ENCODE assay signal across 11 mouse cellular contexts in the genomic region with DNA sequence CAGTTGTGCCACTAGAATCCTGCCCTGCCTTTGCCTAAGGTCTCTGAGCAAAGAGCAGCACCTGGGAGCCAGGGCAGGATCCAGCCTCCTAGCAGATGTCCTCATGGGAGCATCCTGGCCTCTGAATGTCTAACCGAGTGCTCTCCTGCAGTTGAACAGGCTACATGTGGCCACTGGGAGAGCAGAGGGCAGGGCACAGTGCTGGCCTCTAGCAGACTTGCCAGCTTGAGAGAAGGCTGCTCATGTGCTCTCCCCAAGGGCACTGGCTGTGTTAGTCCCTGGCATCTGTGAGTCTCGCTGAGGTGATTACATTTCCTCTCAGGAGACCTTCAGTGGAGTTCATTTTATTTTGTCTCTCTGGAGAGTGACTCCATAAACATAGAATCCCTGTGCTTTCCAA. TPM values are rescaled to one million over a fixed set of nuclear protein-coding genes. Genes with fewer than 3 reads are reported as not detected.
DNase-seq lines count a peak whose midpoint lies in the region; ATAC-seq lines count a peak whose summit lies in the region.
"Had no signal": no experiment of that assay in that cellular context is flagged by ENCODE, and none has a peak within 500 bp of the region (broad histone marks: within the 10 kb centered on the region; RNA-seq: fewer than 3 reads in every experiment).

No protein-coding gene starts in this region.

- H3K9ac ChIP-seq in midbrain, embryonic 11.5 days (ENCODE audit: low read length), result no peak overlapping the region
- H3K9ac ChIP-seq: limb, embryonic 12.5 days had no signal

- DNase-seq in cerebellum, adult 18-20 months, result peak; percentile 54 to 61
- no peak for DNase-seq in cerebellum, adult 8-10 months
- DNase-seq in midbrain, embryonic 11.5 days (ENCODE audit: low spot score, missing footprints), result peak; percentile 71
- no peak for DNase-seq in midbrain, embryonic 10.5 days (ENCODE audit: low spot score)
- peak; percentile 69 for DNase-seq in cerebellum, adult 9-11 months
- DNase-seq in kidney, postnatal 36 days, result peak; percentile 60 to 69
- DNase-seq in B cell, adult 2 months, result no peak
- no peak for DNase-seq in frontal cortex, postnatal 36 days (ENCODE audit: low spot score in 2 of 2)
- DNase-seq: lung, adult 2 months had no signal

- H3K4me1 ChIP-seq in midbrain, embryonic 11.5 days (ENCODE audit: control insufficient read depth, insufficient read depth, low read length), result no peaks in the 10 kb centered on the region
- H3K4me1 ChIP-seq in midbrain, embryonic 10.5 days, result no peaks in the 10 kb centered on the region

- 69% methylated on average over 2 of the region's 2 CpGs for WGBS in midbrain, embryonic 11.5 days
- 75% methylated on average over 2 of the region's 2 CpGs for WGBS in midbrain, embryonic 10.5 days

- H3K27ac ChIP-seq in midbrain, embryonic 11.5 days (ENCODE audit: low read depth, low read length), result no peak overlapping the region
- no peak overlapping the region for H3K27ac ChIP-seq in midbrain, embryonic 10.5 days (replicated peaks)
- H3K27ac ChIP-seq: hindbrain, embryonic 10.5 days; limb, embryonic 12.5 days had no signal

- no peak for ATAC-seq in midbrain, embryonic 11.5 days (ENCODE audit: low FRiP score)

- H3K9me3 ChIP-seq in midbrain, embryonic 11.5 days (ENCODE audit: control insufficient read depth, low read length), result no peaks in the 10 kb centered on the region
- no peaks in the 10 kb centered on the region for H3K9me3 ChIP-seq in midbrain, embryonic 10.5 days (replicated peaks)
- H3K9me3 ChIP-seq: hindbrain, embryonic 10.5 days; limb, embryonic 12.5 days had no signal

- no peak overlapping the region for H3K4me2 ChIP-seq in midbrain, embryonic 11.5 days
- H3K4me2 ChIP-seq: limb, embryonic 12.5 days had no signal

- H3K27me3 ChIP-seq in midbrain, embryonic 11.5 days (ENCODE audit: control insufficient read depth, insufficient read depth, low read length), result no peaks in the 10 kb centered on the region
- no peaks in the 10 kb centered on the region for H3K27me3 ChIP-seq in midbrain, embryonic 10.5 days (ENCODE audit: low read depth, poor library complexity, severe bottlenecking)
- H3K27me3 ChIP-seq: limb, embryonic 12.5 days had no signal

- H3K36me3 ChIP-seq in midbrain, embryonic 11.5 days (ENCODE audit: control insufficient read depth, insufficient read depth, low read length), result no peaks in the 10 kb centered on the region
- no peaks in the 10 kb centered on the region for H3K36me3 ChIP-seq in midbrain, embryonic 10.5 days
- H3K36me3 ChIP-seq: hindbrain, embryonic 10.5 days; limb, embryonic 12.5 days had no signal

- H3K4me3 ChIP-seq in midbrain, embryonic 11.5 days (ENCODE audit: low read depth, low read length), result no peak overlapping the region
- no peak overlapping the region for H3K4me3 ChIP-seq in midbrain, embryonic 10.5 days
- H3K4me3 ChIP-seq: hindbrain, embryonic 10.5 days; limb, embryonic 12.5 days had no signal

RNA-seq across cellular contexts. Expression of gene Cnnm1, which starts 35.4 kb away (rescaled TPM):
- polyA plus RNA-seq in midbrain, embryonic 11.5 days (2014; fragmentation: Nextera tagmentation; extraction: Ambion mirVana), result 0.26 and 0.28 TPM in 2 replicates
- 0.27 and 0.53 TPM in 2 replicates for polyA plus RNA-seq in midbrain, embryonic 10.5 days (2016; fragmentation: Nextera tagmentation; extraction: Ambion mirVana)

RNA-seq across cellular contexts. Expression of gene Got1, which starts 48.8 kb away (rescaled TPM):
- polyA plus RNA-seq in midbrain, embryonic 11.5 days (2014; fragmentation: Nextera tagmentation; extraction: Ambion mirVana), result 46.6 and 47.0 TPM in 2 replicates
- 59.0 and 60.2 TPM in 2 replicates for polyA plus RNA-seq in midbrain, embryonic 10.5 days (2016; fragmentation: Nextera tagmentation; extraction: Ambion mirVana)

Comparison
In these comparisons a context has a peak if more than half of its experiments do, and no peak if none do; other contexts are left out.
1. DNase-seq: peak in cerebellum, adult 18-20 months (2 of 2), midbrain, embryonic 11.5 days (single experiment), cerebellum, adult 9-11 months (single experiment) and kidney, postnatal 36 days (2 of 2); none in cerebellum, adult 8-10 months (single experiment), midbrain, embryonic 10.5 days (single experiment), B cell, adult 2 months (0 of 2) and frontal cortex, postnatal 36 days (0 of 2).